Mouse (Mus musculus): ENCODE measurements at regions not wholly inside any gene's neighbourhood (a gene's known extent, or its start where the extent isn't known, plus 50 kb on each side); places are given as distances from the start of the nearest gene placed in this dataset.

DNA sequence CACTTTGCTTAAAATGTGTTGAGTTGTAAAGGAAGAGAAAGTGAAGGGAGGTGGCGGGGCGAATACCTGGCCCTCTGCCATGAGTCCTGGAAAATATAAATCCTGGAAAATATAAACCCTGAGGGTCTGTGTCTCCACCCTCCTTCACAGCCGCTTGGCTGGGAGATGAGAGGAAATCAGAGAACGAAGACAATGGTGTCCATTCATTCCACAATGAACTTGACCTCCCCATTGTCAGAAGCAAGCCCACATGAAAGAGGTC lies 61.9 kb upstream of the Cdh4 start:
- Histone ChIP-seq H3K4me2 (ENCODE audit: insufficient read depth, low read depth, poor library complexity, severe bottlenecking) (no peak overlapping the region), H3K4me1 (ENCODE audit: control insufficient read depth in 1 of 2, insufficient read depth in 2 of 2) (no peaks in the 10 kb centered on the region), H3K27me3 (replicated peaks) (no peaks in the 10 kb centered on the region), H3K9me3 (replicated peaks; ENCODE audit: low read length) (peaks cover 93% of the 10 kb centered on the region), H3K9ac (ENCODE audit: insufficient read depth, low read depth) (no peak overlapping the region), H3K36me3 (replicated peaks in 1 of 2; ENCODE audit: control insufficient read depth in 1 of 2, insufficient read depth in 1 of 2, low read length in 1 of 2) (no peaks in the 10 kb centered on the region), H3K4me3 (replicated peaks in 1 of 3; ENCODE audit: low read depth in 2 of 3, low read length in 2 of 3, poor library complexity in 1 of 3) (no peak overlapping the region), H3K79me2 (replicated peaks; ENCODE audit: control insufficient read depth, extremely low read depth, insufficient read depth, poor library complexity, severe bottlenecking) (no peaks in the 10 kb centered on the region), H3K27ac (ENCODE audit: insufficient read depth, low read depth) (no peak overlapping the region)
- dilution Hi-C loops (cut with MboI; ENCODE audit: extremely low pct_ligation_motif_present, extremely low pct_unique_long_range_greater_than_20kb, low sequenced_read_pairs) = no loop called here
- in situ Hi-C loops (cut with MboI; ENCODE audit: low pct_ligation_motif_present, low pct_unique_long_range_greater_than_20kb, low sequenced_read_pairs) = no loop called here
- TF ChIP-seq KAT2A (IDR thresholded peaks at IDR 0.05; ENCODE audit: insufficient replicate concordance, low read length) = no peak
- no peak for DNase-seq (ENCODE audit: extremely low read depth)

- H3K79me2 ChIP-seq (replicated peaks; ENCODE audit: control insufficient read depth, extremely low read depth, insufficient read depth, poor library complexity, severe bottlenecking) = no peaks in the 10 kb centered on the region
- in situ Hi-C loops (cut with MboI; ENCODE audit: low pct_ligation_motif_present, low pct_unique_long_range_greater_than_20kb, low sequenced_read_pairs) = no loop called here
- H3K27ac ChIP-seq (ENCODE audit: insufficient read depth, low read depth) = no peak overlapping the region
- no peaks in the 10 kb centered on the region for H3K27me3 ChIP-seq (replicated peaks)
- TF ChIP-seq TCF12 (IDR thresholded peaks at IDR 0.05; ENCODE audit: low read depth, low read length) (no peak), MAX (IDR thresholded peaks at IDR 0.05; ENCODE audit: low read length) (no peak), ZC3H11A (IDR thresholded peaks at IDR 0.05; ENCODE audit: low read depth, low read length) (no peak), ZNF384 (IDR thresholded peaks at IDR 0.05; ENCODE audit: low read depth, low read length) (no peak), USF1 (IDR thresholded peaks at IDR 0.05; ENCODE audit: low read depth, low read length) (no peak), USF2 (conservative IDR thresholded peaks at IDR 0.05; ENCODE audit: low read depth, low read length) (no peak), ELF1 (IDR thresholded peaks at IDR 0.05; ENCODE audit: low read depth, low read length) (no peak), EP300 (IDR thresholded peaks at IDR 0.05; ENCODE audit: low read length) (no peak), E2F4 (IDR thresholded peaks at IDR 0.05; ENCODE audit: insufficient replicate concordance, low read depth, low read length) (no peak), SIN3A (IDR thresholded peaks at IDR 0.05; ENCODE audit: low read length) (no peak), UBTF (IDR thresholded peaks at IDR 0.05; ENCODE audit: low read depth, low read length) (no peak), MXI1 (IDR thresholded peaks at IDR 0.05; ENCODE audit: low read depth, low read length) (no peak), CHD1 (IDR thresholded peaks at IDR 0.05; ENCODE audit: low read depth, low read length) (no peak), ZKSCAN1 (IDR thresholded peaks at IDR 0.05; ENCODE audit: borderline replicate concordance, low read depth, low read length) (no peak)
- no peak for DNase-seq (ENCODE audit: extremely low read depth)
- H3K36me3 ChIP-seq (replicated peaks in 1 of 2; ENCODE audit: control insufficient read depth in 1 of 2, insufficient read depth in 1 of 2, low read length in 1 of 2) = no peaks in the 10 kb centered on the region
- H3K9me3 ChIP-seq (replicated peaks; ENCODE audit: low read length) = peaks cover 95% of the 10 kb centered on the region
- H3K4me1 ChIP-seq (ENCODE audit: control insufficient read depth in 1 of 2, insufficient read depth in 2 of 2) = no peaks in the 10 kb centered on the region
- no peak overlapping the region for H3K4me3 ChIP-seq (replicated peaks in 1 of 3; ENCODE audit: low read depth in 2 of 3, low read length in 2 of 3, poor library complexity in 1 of 3)
- no peak overlapping the region for H3K4me2 ChIP-seq (ENCODE audit: insufficient read depth, low read depth, poor library complexity, severe bottlenecking)
- H3K9ac ChIP-seq (ENCODE audit: insufficient read depth, low read depth) = no peak overlapping the region
- dilution Hi-C loops (cut with MboI; ENCODE audit: extremely low pct_ligation_motif_present, extremely low pct_unique_long_range_greater_than_20kb, low sequenced_read_pairs) = no loop called here
Measured at GRCm38 (mm10) chr2:179381916-179382315, 60.3 kb upstream of the Cdh4 start.

GRCm38 (mm10) chr2:179382594-179382993 lies 59.6 kb upstream of the Cdh4 start:
- Histone ChIP-seq H3K4me1 (ENCODE audit: control insufficient read depth in 1 of 2, insufficient read depth in 2 of 2) (no peaks in the 10 kb centered on the region), H3K4me2 (ENCODE audit: insufficient read depth, low read depth, poor library complexity, severe bottlenecking) (no peak overlapping the region), H3K36me3 (replicated peaks in 1 of 2; ENCODE audit: control insufficient read depth in 1 of 2, insufficient read depth in 1 of 2, low read length in 1 of 2) (no peaks in the 10 kb centered on the region), H3K27me3 (replicated peaks) (no peaks in the 10 kb centered on the region), H3K4me3 (replicated peaks in 1 of 3; ENCODE audit: low read depth in 2 of 3, low read length in 2 of 3, poor library complexity in 1 of 3) (no peak overlapping the region), H3K79me2 (replicated peaks; ENCODE audit: control insufficient read depth, extremely low read depth, insufficient read depth, poor library complexity, severe bottlenecking) (no peaks in the 10 kb centered on the region), H3K27ac (ENCODE audit: insufficient read depth, low read depth) (no peak overlapping the region), H3K9me3 (replicated peaks; ENCODE audit: low read length) (peaks cover 93% of the 10 kb centered on the region), H3K9ac (ENCODE audit: insufficient read depth, low read depth) (no peak overlapping the region)
- TF ChIP-seq MAX (IDR thresholded peaks at IDR 0.05; ENCODE audit: low read length) (no peak), ETS1 (conservative IDR thresholded peaks at IDR 0.05; ENCODE audit: low read depth, low read length) (no peak), ELF1 (IDR thresholded peaks at IDR 0.05; ENCODE audit: low read depth, low read length) (no peak), CTCF (conservative IDR thresholded peaks at IDR 0.05 in 1 of 2, IDR thresholded peaks at IDR 0.05 in 1 of 2; ENCODE audit: low read depth in 2 of 2, low read length in 2 of 2) (no peak), UBTF (IDR thresholded peaks at IDR 0.05; ENCODE audit: low read depth, low read length) (no peak), MYC (IDR thresholded peaks at IDR 0.05; ENCODE audit: low read depth, low read length) (no peak), HCFC1 (IDR thresholded peaks at IDR 0.05; ENCODE audit: low read depth, low read length) (no peak), MAZ (IDR thresholded peaks at IDR 0.05; ENCODE audit: low read depth, low read length) (no peak), IRF4 (IDR thresholded peaks at IDR 0.05; ENCODE audit: low read depth, low read length) (no peak), GABPA (IDR thresholded peaks at IDR 0.05; ENCODE audit: insufficient replicate concordance, low read depth, low read length) (no peak), POLR2AphosphoS2 (IDR thresholded peaks at IDR 0.05; ENCODE audit: low read depth, low read length) (no peak)
- no peak for DNase-seq (ENCODE audit: extremely low read depth)
- in situ Hi-C loops (cut with MboI; ENCODE audit: low pct_ligation_motif_present, low pct_unique_long_range_greater_than_20kb, low sequenced_read_pairs) (no loop called here), dilution Hi-C loops (cut with MboI; ENCODE audit: extremely low pct_ligation_motif_present, extremely low pct_unique_long_range_greater_than_20kb, low sequenced_read_pairs) (no loop called here)
